Mouse (Mus musculus) embryonic facial prominence, embryonic 14.5 days (tissue): ENCODE measurements at regions not wholly inside any gene's neighbourhood (a gene's known extent, or its start where the extent isn't known, plus 50 kb on each side); places are given as distances from the start of the nearest gene placed in this dataset.

Experiments
- ATAC-seq: fragments of 200-750 bp; cut with Nextera tagmentation; 2 replicates; pipeline ENCODE4 v1.8.0; 2017; ENCODE audit warnings: low read depth, moderate number of reproducible peaks, moderate TSS enrichment
- DNase-seq: peaks from one replicate; pipeline ENCODE4 v3.0.0-alpha.2; 2015; ENCODE audit warnings: low spot score
- H3K27ac ChIP-seq: fragments of 300-500 bp; sonication (generic); replicated peaks from 2 replicates; pipeline ENCODE4 v1.5.1; 2014; ENCODE audit warnings: low read depth, mild to moderate bottlenecking, low read length, moderate library complexity
- H3K27me3 ChIP-seq: fragments of 300-500 bp; sonication (generic); replicated peaks from 2 replicates; pipeline ENCODE4 v1.6.1; 2014; ENCODE audit warnings: low read length; ENCODE audit not compliant: control insufficient read depth, insufficient read depth
- H3K36me3 ChIP-seq: fragments of 300-500 bp; sonication (generic); 2 replicates; pipeline ENCODE4 v1.6.1; 2014; ENCODE audit warnings: low read length, mixed read lengths; ENCODE audit not compliant: control insufficient read depth, insufficient read depth
- H3K4me1 ChIP-seq: fragments of 300-500 bp; sonication (generic); 2 replicates; pipeline ENCODE4 v1.6.1; 2014; ENCODE audit warnings: antibody characterized with exemption, low read length; ENCODE audit not compliant: control insufficient read depth, insufficient read depth
- H3K4me2 ChIP-seq: fragments of 300-500 bp; sonication (generic); 2 replicates; pipeline ENCODE4 v1.6.1; 2014; ENCODE audit warnings: low read depth, mild to moderate bottlenecking, low read length, moderate library complexity, mixed read lengths
- H3K4me3 ChIP-seq: fragments of 300-500 bp; sonication (generic); 2 replicates; pipeline ENCODE4 v1.5.1; 2014; ENCODE audit warnings: low read depth, mild to moderate bottlenecking, low read length
- H3K9ac ChIP-seq: fragments of 300-500 bp; sonication (generic); 2 replicates; pipeline ENCODE4 v1.6.1; 2014; ENCODE audit warnings: low read depth, mild to moderate bottlenecking, low read length, moderate library complexity, mixed read lengths
- H3K9me3 ChIP-seq: fragments of 300-500 bp; sonication (generic); 2 replicates; pipeline ENCODE4 v1.6.1; 2016; ENCODE audit warnings: low read length; ENCODE audit not compliant: control insufficient read depth
- WGBS: fragments of 180-500 bp; shearing (Covaris S2); extraction: QIAGEN DNeasy Blood & Tissue Kit; methylation state at CpG from one replicate; pipeline ENCODE4 v1.1.7; 2014; 5-methylcytosine and 5-hydroxymethylcytosine counted together

DNA sequence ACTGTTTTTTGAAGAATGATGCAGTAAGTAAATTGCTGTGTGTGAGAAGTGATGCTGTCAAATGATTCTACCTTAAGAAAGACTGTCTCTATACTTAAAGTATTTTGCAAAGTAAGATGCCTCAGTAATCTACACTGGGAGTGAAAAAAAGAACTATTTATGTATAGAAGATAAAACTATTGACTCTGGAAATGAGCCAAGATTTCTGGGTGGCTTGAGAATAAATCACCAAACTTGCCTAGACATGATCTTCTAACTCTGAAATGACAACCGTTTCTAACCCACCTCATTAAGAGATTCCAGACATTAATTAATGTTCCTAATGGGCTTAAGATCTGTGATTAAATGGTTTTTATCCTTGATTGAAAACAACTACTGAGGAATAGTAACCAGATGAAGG is 58.0 kb upstream of the Chd1 start:
- WGBS, result 33% methylated on average over 1 of the region's 1 CpGs
- Histone ChIP-seq H3K4me1 (no peaks in the 10 kb centered on the region), H3K4me2 (no peak overlapping the region), H3K4me3 (no peak overlapping the region), H3K27me3 (no peaks in the 10 kb centered on the region), H3K9ac (no peak overlapping the region), H3K36me3 (no peaks in the 10 kb centered on the region), H3K27ac (no peak overlapping the region), H3K9me3 (no peaks in the 10 kb centered on the region)
- DNase-seq (peak; percentile 50), ATAC-seq (no peak)

DNA sequence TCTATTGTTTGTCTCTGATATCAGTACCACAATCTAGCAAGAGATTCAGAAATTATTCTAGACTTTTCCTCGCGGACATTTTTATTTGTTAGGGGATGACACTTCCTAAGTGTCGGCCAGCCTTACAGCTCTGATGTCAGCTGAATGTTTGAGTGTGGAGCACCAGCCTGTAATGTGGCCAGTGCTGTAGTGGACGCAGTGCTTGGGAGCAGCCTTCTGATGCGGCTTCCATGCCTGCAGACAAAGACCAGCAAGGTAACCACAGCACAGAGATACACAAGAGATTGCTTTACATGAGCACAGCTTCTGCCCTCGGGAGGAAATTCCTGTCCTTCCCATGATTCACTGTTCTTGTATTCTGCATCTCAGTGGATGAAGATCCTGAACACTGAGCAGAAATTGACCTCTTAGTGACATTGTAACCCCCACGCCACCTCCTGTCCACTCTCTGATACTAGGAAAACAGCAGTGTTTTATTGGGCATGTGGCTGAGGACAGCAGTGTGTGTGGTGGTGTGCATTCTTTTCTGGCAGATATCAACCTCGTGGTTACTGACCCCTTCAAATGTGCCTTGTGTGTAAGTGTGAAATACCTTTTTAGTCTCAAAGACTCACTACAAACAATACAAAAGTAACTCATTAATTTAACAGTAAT is 54.6 kb upstream of the Chd1 start:
- Histone ChIP-seq H3K9me3 (no peaks in the 10 kb centered on the region), H3K9ac (no peak overlapping the region), H3K27ac (no peak overlapping the region), H3K4me3 (no peak overlapping the region), H3K4me2 (no peak overlapping the region), H3K4me1 (no peaks in the 10 kb centered on the region), H3K36me3 (no peaks in the 10 kb centered on the region), H3K27me3 (no peaks in the 10 kb centered on the region)
- ATAC-seq (no peak), DNase-seq (no peak)
- WGBS, result 54% methylated on average over 8 of the region's 8 CpGs

DNA sequence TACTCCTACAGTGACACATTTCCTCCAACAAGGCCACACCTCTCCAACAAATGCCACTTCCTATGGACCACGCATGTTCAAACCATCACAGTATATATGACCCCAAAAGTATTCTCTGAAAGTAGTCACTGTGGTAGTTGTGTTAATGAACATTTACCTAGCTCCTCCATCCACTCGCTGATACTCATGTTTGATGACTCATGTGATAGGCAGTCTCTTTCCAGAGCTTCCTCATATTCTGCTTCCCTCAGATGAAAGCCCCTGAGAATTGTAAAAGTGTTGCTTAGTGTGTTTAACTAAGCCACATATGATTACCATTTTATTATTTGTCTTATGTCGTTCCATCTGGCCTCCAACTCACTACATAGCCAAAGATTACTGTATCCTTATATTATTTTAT is 52.9 kb upstream of the Chd1 start:
- H3K4me2 ChIP-seq, result no peak overlapping the region
- H3K9ac ChIP-seq, result no peak overlapping the region
- no peak overlapping the region for H3K4me3 ChIP-seq
- DNase-seq, result no peak
- H3K9me3 ChIP-seq, result no peaks in the 10 kb centered on the region
- no peaks in the 10 kb centered on the region for H3K36me3 ChIP-seq
- WGBS, result 83% methylated on average over 3 of the region's 3 CpGs
- no peak overlapping the region for H3K27ac ChIP-seq
- H3K4me1 ChIP-seq, result 0 out of 2 replicates have a peak, but pooled peaks cover under 1% of the 10 kb centered on the region
- H3K27me3 ChIP-seq, result no peaks in the 10 kb centered on the region
- no peak for ATAC-seq
